Mouse (Mus musculus) embryo, embryonic 9.5 days (tissue): ENCODE measurements around the gene Mindy4.

Experiments used
- DNase-seq: peaks from one replicate; pipeline ENCODE4 v3.0.0-alpha.2; 2017; ENCODE audit errors: extremely low spot score

The Mindy4 gene

GRCm38 (mm10) chr6:55338934-55339825 lies 136.0 kb downstream of the Mindy4 start:
- no peak for DNase-seq

GRCm38 (mm10) chr6:55341688-55342087 lies 138.5 kb downstream of the Mindy4 start:
- DNase-seq, result no peak

- DNase-seq, result no peak
Observed at GRCm38 (mm10) chr6:55342328-55342727, 139.1 kb downstream of the Mindy4 start.

DNA sequence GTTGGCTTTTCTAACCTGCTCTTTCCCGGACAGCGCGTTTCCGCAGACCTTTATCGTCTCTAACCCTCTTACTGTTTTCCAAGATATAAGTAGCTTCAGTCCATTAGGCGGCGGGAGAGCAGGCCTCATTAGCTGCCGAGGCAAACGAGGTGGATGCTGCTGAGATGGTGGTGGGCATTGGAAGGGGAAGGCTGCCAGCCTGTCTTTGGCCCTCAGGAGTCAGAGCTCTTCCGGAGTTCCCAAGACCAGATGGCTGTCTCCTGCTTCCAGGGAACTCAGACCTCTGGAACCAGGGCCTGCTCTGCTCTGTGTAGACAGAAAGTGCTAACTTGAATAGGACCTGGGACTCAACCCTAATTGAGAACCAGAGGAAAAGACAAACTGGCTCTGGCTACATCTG lies 140.3 kb downstream of the Mindy4 start:
- DNase-seq, result no peak

DNA sequence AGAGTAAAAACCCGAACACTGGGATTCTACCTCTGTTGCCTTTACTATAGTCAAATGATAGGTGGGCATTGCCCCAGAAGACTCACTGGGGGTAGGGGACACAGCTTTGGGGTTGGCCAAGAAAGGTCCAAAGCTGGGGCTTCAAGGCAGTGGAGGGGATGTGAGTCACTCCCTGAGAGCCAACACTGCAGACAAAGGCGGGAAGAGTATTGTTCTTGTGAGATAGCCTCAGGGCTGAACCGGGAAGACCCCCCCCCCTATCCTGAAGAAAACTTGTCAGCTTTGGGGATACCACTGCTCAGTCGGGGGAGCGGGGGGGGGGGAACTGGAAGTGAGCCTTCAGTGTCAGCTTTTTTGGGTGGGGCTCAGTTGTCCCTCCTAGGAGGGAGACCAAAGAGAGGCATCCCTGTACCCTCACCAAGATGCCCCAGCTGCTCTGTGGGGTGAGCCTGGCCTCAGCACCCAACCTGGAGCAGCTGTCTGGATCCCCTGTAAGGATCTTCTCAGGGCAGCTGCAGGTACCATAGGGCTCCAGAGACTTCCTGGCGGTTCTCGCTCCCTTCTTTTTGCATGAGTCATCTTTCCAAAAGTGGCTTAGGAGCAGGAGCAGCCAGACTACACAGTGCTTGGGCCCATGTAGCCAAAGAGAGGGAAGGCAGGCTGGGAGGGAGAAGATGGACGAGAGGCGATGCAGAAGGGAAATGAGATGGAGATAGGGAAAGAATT lies 141.3 kb downstream of the Mindy4 start:
- DNase-seq, result no peak

GRCm38 (mm10) chr6:55345264-55345663 lies 142.1 kb downstream of the Mindy4 start:
- DNase-seq, result no peak

DNA sequence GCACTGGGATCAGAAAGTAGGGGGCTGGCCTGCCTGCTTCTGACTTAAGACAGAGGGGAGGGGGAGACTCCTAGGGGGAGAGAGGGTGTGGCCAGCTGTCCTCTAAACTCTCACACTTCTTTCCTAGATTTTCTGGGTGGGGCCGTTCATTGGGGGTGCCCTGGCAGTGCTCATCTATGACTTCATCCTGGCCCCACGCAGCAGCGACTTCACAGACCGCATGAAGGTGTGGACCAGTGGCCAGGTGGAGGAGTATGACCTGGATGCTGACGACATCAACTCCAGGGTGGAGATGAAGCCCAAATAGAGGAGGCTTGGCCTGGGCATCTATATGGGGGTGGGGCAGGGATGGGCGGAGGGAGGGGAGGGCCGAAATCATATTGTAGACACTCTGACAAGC lies 143.3 kb downstream of the Mindy4 start:
- DNase-seq, result no peak

DNA sequence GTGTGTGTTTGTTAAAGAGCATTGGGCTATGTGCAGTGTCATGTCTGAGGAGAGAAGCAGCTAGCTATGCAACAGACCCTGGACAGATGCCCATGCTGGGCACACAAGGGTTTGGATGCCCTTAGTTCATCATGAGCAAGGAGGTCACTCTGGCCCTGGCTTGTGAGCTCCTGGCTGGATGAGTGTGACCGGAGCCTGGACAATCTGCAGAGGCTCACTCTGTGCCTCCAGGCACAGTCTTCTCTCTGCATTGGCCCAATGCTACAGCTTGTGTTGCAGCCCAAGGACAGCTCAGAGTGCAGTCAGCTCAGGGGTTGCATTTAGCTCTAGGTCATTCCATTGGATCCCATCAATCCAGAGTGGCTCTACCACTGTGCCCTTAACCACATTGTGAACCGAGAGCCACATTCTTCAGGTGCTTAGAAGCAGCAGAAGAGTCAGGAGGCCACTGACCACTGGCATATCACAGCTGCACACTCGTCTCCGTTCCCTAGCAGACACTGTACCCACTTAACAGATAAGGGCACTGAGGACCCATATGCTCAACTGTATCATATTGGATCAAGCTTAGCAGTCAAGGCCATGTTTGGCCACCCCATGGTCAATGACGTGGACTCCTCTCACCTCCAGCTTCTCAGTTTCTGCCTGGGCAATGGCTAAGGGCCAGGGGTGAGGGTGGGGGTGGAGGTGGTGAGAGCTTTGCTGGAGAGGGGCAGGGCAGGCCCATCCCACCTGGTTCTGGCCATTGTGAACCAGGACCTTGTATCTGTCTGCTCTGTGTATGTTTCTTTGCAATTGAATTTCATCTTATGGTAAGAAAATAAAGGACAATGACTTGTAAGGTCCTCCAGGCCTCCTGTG lies 144.8 kb downstream of the Mindy4 start:
- no peak for DNase-seq

DNA sequence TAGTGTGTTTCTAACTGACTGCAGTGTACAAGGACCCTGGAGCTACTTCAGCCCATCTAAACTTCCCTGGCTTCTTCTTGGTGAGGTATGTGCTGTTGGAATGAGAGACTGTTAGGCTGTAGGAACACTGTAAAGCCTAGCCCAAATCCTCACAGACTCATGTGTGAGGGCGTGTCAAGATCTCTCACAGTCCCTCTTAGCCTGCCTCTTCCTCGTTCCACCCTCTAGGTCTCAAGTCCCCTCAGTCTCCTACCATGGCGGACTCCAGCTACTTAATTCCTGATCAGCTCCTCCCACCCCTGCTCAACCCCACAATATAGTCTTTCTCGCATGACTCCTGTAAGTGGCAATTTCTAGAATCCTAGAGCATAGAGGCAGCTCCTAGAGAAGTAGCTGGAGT lies 146.0 kb downstream of the Mindy4 start:
- no peak for DNase-seq

DNA sequence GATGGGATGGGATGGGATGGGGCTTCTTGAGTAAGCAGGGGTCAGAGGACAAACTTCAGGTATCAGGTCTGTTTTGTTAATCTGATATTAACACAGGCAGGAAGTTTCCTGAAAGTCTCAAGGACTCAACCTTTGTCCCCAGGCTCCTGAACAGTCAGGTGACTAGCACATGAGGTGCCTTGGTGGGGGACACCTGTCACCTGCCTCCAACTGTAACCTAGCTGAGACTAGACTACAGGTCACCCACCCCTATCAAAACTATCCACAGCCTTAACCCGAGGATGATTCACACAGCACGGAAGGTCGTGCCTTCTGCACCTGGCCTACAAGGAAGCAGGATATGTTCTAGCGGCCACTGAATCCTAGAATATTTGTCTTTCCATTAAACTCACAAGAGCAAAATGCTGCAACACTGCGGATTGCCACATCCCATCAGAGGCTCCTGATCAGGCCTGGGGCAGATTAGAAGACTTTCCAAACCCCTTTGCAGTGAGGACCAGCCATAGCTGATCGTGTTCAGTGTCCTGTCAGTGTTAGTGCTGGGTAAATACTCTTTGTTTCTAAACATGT lies 147.3 kb downstream of the Mindy4 start:
- DNase-seq, result no peak

GRCm38 (mm10) chr6:55351712-55352111 lies 148.5 kb downstream of the Mindy4 start:
- no peak for DNase-seq

- DNase-seq, result no peak
Observed at GRCm38 (mm10) chr6:55353711-55354445, 150.7 kb downstream of the Mindy4 start.

- no peak for DNase-seq
Observed at GRCm38 (mm10) chr6:55354456-55355117, 151.4 kb downstream of the Mindy4 start.

GRCm38 (mm10) chr6:55355575-55355974 lies 152.4 kb downstream of the Mindy4 start:
- no peak for DNase-seq

GRCm38 (mm10) chr6:55356017-55356703 lies 153.0 kb downstream of the Mindy4 start:
- no peak for DNase-seq

DNA sequence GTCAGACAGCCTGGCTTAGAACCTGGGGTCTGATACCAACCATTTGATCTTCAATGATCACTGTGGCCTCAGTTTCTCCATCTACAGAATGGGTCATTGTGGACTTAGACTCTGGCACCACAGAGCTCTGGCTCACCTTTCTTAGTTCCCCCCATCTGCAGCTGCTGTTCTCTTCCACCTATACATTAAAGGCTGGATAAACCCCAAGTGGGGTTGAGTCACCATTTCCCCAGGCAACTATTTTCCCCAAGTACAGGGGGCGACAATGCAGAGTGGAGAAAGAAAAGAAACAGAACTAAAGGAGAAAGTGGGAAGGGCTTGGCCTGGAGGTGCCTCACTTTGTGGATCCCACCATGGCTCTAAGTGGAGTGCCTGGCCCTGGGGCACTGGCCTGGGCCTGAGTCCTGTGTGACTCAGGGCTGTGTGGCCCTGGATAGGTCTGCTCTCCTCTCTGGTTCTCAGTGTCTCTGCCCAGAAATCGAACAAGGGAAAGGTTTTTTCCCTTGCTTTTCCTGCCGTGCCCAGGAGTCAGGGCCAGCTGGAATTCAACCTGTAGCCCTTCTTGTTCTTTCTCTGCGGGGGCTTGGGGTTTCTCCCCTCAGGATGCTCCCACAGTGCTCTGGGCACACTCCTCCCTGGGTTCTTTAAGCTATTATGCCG lies 153.9 kb downstream of the Mindy4 start:
- DNase-seq, result no peak

DNA sequence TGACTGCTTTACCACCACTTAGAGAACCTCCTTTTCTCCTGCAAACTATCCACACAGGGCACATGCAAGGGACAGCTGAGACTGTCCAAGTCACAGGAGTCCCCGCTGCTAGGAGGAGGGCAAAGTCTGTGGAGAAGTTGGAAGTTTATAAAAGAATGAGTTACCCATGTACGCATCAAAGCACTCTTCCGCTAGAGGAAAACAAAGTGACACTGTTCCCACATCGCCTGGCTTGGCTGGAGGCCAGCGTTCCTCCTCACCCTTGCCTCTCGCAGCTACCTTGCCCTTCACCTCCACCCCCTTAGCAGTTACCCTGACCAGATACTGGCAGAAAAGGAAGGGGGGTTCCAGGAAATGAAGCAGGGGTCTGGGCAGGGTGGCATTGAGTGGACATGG lies 154.5 kb downstream of the Mindy4 start:
- DNase-seq, result no peak

DNA sequence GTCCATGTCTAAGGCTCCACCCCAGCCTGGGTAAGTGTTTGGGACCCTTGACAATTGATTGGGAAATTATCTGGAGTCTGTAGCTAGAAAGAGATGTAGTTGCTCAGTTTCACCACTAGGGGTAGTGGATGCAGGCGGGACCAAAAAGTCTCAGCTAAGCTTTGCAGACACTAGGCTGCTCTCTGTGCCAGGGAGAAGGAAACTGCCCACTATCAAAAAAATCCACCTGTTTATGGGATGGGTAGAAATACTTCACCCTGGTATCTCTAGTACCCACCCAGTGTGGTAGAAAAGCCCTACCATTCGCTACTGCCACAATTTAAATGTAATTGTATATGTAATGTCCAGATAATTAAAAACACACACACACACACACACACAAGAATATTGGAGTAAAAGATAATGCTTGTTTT lies 155.6 kb downstream of the Mindy4 start:
- peak; percentile 58 for DNase-seq

DNA sequence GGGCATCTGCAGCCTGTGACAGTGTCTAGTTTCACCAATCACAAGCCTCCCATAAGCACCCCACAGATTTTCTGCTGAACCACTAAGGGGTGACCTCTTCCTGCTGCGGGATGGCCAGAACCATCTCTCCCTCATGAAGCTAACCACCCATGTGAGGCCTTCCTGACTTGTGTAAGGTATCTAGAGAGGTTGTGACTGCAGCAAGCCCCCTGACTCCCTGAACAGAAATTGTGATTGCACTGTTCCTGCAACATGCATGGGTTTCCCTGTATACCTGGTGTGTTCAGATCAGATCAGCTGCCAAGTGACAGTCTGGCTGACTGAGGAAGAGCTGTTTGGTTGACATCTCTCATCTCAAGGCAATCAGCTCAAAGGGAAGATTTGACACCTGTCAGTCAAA lies 159.5 kb downstream of the Mindy4 start:
- no peak for DNase-seq
